Mouse (Mus musculus): ENCODE measurements at regions not wholly inside any gene's neighbourhood (a gene's known extent, or its start where the extent isn't known, plus 50 kb on each side); places are given as distances from the start of the nearest gene placed in this dataset.

GRCm38 (mm10) chr1:153601928-153602631 lies 50.7 kb upstream of the Rgs8 start:
- Histone ChIP-seq H3K36me3 (ENCODE audit: insufficient read depth, low read length) (no peaks in the 10 kb centered on the region), H3K4me1 (ENCODE audit: insufficient read depth, low read depth, low read length) (0 out of 2 replicates have a peak, but pooled peaks cover 8% of the 10 kb centered on the region), H3K4me2 (replicated peaks; ENCODE audit: low read depth, low read length) (no peak overlapping the region), H3K27ac (ENCODE audit: low read length) (no peak overlapping the region), H3K4me3 (ENCODE audit: low read depth, low read length) (no peak overlapping the region), H3K27me3 (replicated peaks; ENCODE audit: insufficient read depth, low read length) (no peaks in the 10 kb centered on the region), H3K9me3 (ENCODE audit: low read length) (no peaks in the 10 kb centered on the region), H3K9ac (replicated peaks; ENCODE audit: low read depth) (no peak overlapping the region)
- TF ChIP-seq EP300 (IDR thresholded peaks at IDR 0.05): no peak
- no peak for TF ChIP-seq CTCF (IDR thresholded peaks at IDR 0.05)
- peak; percentile 21; the same call in 1 of the 2 replicates for ATAC-seq
- 35% methylated on average over 13 of the region's 13 CpGs for WGBS
- DNase-seq (ENCODE audit: low spot score): peak; percentile 57

- ATAC-seq: no peak; the same call in 1 of the 2 replicates
- no peak overlapping the region for H3K9ac ChIP-seq (replicated peaks; ENCODE audit: low read depth)
- 0 out of 2 replicates have a peak, but pooled peaks cover 8% of the 10 kb centered on the region for H3K4me1 ChIP-seq (ENCODE audit: insufficient read depth, low read depth, low read length)
- no peak for TF ChIP-seq CTCF (IDR thresholded peaks at IDR 0.05)
- TF ChIP-seq EP300 (IDR thresholded peaks at IDR 0.05): no peak
- H3K4me2 ChIP-seq (replicated peaks; ENCODE audit: low read depth, low read length): no peak overlapping the region
- H3K9me3 ChIP-seq (ENCODE audit: low read length): no peaks in the 10 kb centered on the region
- H3K27me3 ChIP-seq (replicated peaks; ENCODE audit: insufficient read depth, low read length): no peaks in the 10 kb centered on the region
- no peak overlapping the region for H3K27ac ChIP-seq (ENCODE audit: low read length)
- DNase-seq (ENCODE audit: low spot score): peak; percentile 14
- no peaks in the 10 kb centered on the region for H3K36me3 ChIP-seq (ENCODE audit: insufficient read depth, low read length)
- no peak overlapping the region for H3K4me3 ChIP-seq (ENCODE audit: low read depth, low read length)
- WGBS: 24% methylated on average over 4 of the region's 4 CpGs
Measured at GRCm38 (mm10) chr1:153602632-153602965, 50.2 kb upstream of the Rgs8 start.
